Mouse (Mus musculus) heart, embryonic 16.5 days (tissue): Measurements from ENCODE around the gene Slc31a1. TPM values are rescaled to one million over a fixed set of nuclear protein-coding genes. Genes with fewer than 3 reads are reported as not detected.

ENCODE experiments used
- ATAC-seq: fragments of 200-750 bp; cut with Nextera tagmentation; replicated peaks from 2 replicates; pipeline ENCODE4 v1.8.0; 2017; ENCODE audit warnings: moderate number of reproducible peaks; ENCODE audit not compliant: insufficient read depth, low FRiP score; ENCODE audit errors: extremely low read depth
- H3K27ac ChIP-seq: fragments of 300-500 bp; sonication (generic); 2 replicates; pipeline ENCODE4 v1.5.1; 2014; ENCODE audit warnings: mild to moderate bottlenecking, low read length, control low read depth, moderate library complexity
- H3K27me3 ChIP-seq: fragments of 300-500 bp; sonication (generic); 2 replicates; pipeline ENCODE4 v1.6.1; 2014; ENCODE audit warnings: low read length, mixed read lengths; ENCODE audit not compliant: control insufficient read depth, insufficient read depth
- H3K36me3 ChIP-seq: fragments of 300-500 bp; sonication (generic); 2 replicates; pipeline ENCODE4 v1.6.1; 2014; ENCODE audit not compliant: control insufficient read depth, insufficient read depth
- H3K4me1 ChIP-seq: fragments of 300-500 bp; sonication (generic); 2 replicates; pipeline ENCODE4 v1.6.1; 2014; ENCODE audit warnings: low read length, mixed read lengths; ENCODE audit not compliant: control insufficient read depth, insufficient read depth
- H3K4me2 ChIP-seq: fragments of 300-500 bp; sonication (generic); 2 replicates; pipeline ENCODE4 v1.6.1; 2014; ENCODE audit warnings: low read depth, mild to moderate bottlenecking, control low read depth, low read length
- H3K4me3 ChIP-seq: fragments of 300-500 bp; sonication (generic); 2 replicates; pipeline ENCODE4 v1.5.1; 2014; ENCODE audit warnings: mild to moderate bottlenecking, control low read depth, low read length
- H3K9ac ChIP-seq: fragments of 300-500 bp; sonication (generic); 2 replicates; pipeline ENCODE4 v1.6.1; 2014; ENCODE audit warnings: low read length, control low read depth
- H3K9me3 ChIP-seq: fragments of 300-500 bp; sonication (generic); replicated peaks from 2 replicates; pipeline ENCODE4 v1.6.1; 2016; ENCODE audit warnings: low read length; ENCODE audit not compliant: control insufficient read depth
- WGBS: fragments of 180-500 bp; shearing (Covaris S2); extraction: QIAGEN DNeasy Blood & Tissue Kit; methylation state at CpG from one replicate; pipeline ENCODE4 v1.1.7; 2014; 5-methylcytosine and 5-hydroxymethylcytosine counted together
- polyA plus RNA-seq: library from polyadenylated mRNA; unstranded; fragments of >200 nt; fragmentation: Nextera tagmentation; extraction: Ambion mirVana; gene quantifications from 2 replicates; pipeline ENCODE4 v1.2.1, GENCODE M21; 2015

The Slc31a1 gene
- polyA plus RNA-seq, 1 experiment from 2014 or later = 43.0 TPM

GRCm38 (mm10) chr4:62360805-62361455 lies 403 bp downstream of the Slc31a1 start:
- WGBS = under 1% methylated on average over 19 of the region's 22 CpGs
- H3K9ac ChIP-seq = peak overlapping the region; percentile 91
- H3K27ac ChIP-seq = peak overlapping the region; percentile 85
- no peaks in the 10 kb centered on the region for H3K9me3 ChIP-seq
- no peaks in the 10 kb centered on the region for H3K27me3 ChIP-seq
- peak overlapping the region; percentile 87 for H3K4me2 ChIP-seq
- H3K36me3 ChIP-seq = peaks cover 7% of the 10 kb centered on the region; the same call in 1 of the 2 replicates
- peaks cover 15% of the 10 kb centered on the region for H3K4me1 ChIP-seq
- H3K4me3 ChIP-seq = peak overlapping the region; percentile 95
- peak; percentile 30 for ATAC-seq

- H3K9me3 ChIP-seq = no peaks in the 10 kb centered on the region
- ATAC-seq = no peak
- peak overlapping the region; percentile 85; the same call in 1 of the 2 replicates for H3K27ac ChIP-seq
- WGBS = 17% methylated on average over 6 of the region's 6 CpGs
- H3K36me3 ChIP-seq = peaks cover 7% of the 10 kb centered on the region; the same call in 1 of the 2 replicates
- H3K4me2 ChIP-seq = peak overlapping the region; percentile 87
- H3K27me3 ChIP-seq = no peaks in the 10 kb centered on the region
- H3K9ac ChIP-seq = peak overlapping the region; percentile 91
- peaks cover 15% of the 10 kb centered on the region for H3K4me1 ChIP-seq
- H3K4me3 ChIP-seq = peak overlapping the region; percentile 95
Observed at GRCm38 (mm10) chr4:62361571-62361970, 1.0 kb downstream of the Slc31a1 start.

GRCm38 (mm10) chr4:62361997-62362396 lies 1.5 kb downstream of the Slc31a1 start:
- Histone ChIP-seq H3K4me3 (peak overlapping the region; percentile 95), H3K9ac (peak overlapping the region; percentile 91), H3K4me2 (peak overlapping the region; percentile 87), H3K27me3 (no peaks in the 10 kb centered on the region), H3K27ac (no peak overlapping the region), H3K4me1 (peaks cover 15% of the 10 kb centered on the region), H3K36me3 (peaks cover 5% of the 10 kb centered on the region; the same call in 1 of the 2 replicates), H3K9me3 (no peaks in the 10 kb centered on the region)
- WGBS = 78% methylated on average over 1 of the region's 1 CpGs
- no peak for ATAC-seq

- H3K36me3 ChIP-seq = 0 out of 2 replicates have a peak, but pooled peaks cover 3% of the 10 kb centered on the region
- H3K4me1 ChIP-seq = peaks cover 15% of the 10 kb centered on the region
- H3K27me3 ChIP-seq = no peaks in the 10 kb centered on the region
- H3K4me3 ChIP-seq = no peak overlapping the region
- peak overlapping the region; percentile 87; the same call in 1 of the 2 replicates for H3K4me2 ChIP-seq
- no peak overlapping the region for H3K27ac ChIP-seq
- no peak overlapping the region for H3K9ac ChIP-seq
- H3K9me3 ChIP-seq = no peaks in the 10 kb centered on the region
- 63% methylated on average over 2 of the region's 2 CpGs for WGBS
- ATAC-seq = no peak
Observed at GRCm38 (mm10) chr4:62362437-62362836, 1.9 kb downstream of the Slc31a1 start.

GRCm38 (mm10) chr4:62364299-62364698 lies 3.8 kb downstream of the Slc31a1 start:
- Histone ChIP-seq H3K4me2 (no peak overlapping the region), H3K9ac (no peak overlapping the region), H3K27me3 (no peaks in the 10 kb centered on the region), H3K36me3 (no peaks in the 10 kb centered on the region), H3K4me3 (no peak overlapping the region), H3K4me1 (peaks cover 19% of the 10 kb centered on the region), H3K9me3 (no peaks in the 10 kb centered on the region), H3K27ac (no peak overlapping the region)
- no peak for ATAC-seq
- WGBS = 85% methylated on average over 8 of the region's 8 CpGs

DNA sequence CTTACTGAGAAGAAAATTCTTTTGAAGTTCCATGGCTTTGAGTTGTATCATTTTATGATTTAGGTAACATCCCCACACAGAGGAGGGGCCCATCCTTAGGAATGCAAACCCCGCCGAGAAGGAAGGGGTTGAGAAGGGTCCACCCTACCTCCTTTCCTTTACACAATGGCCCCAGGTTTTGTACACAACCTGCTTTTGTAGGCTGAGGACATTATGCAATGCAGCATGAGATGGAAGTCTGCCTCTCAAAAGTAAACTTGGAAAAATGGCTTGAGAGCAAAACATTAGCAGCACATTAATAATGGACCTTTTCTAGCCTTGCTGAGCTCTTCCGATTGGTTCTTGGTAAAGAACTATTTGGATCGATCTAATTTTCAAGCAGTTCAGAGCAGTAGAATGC lies 5.8 kb downstream of the Slc31a1 start:
- Histone ChIP-seq H3K27ac (no peak overlapping the region), H3K4me1 (peaks cover 21% of the 10 kb centered on the region), H3K36me3 (no peaks in the 10 kb centered on the region), H3K4me3 (no peak overlapping the region), H3K27me3 (no peaks in the 10 kb centered on the region), H3K4me2 (no peak overlapping the region), H3K9ac (no peak overlapping the region), H3K9me3 (no peaks in the 10 kb centered on the region)
- 86% methylated on average over 4 of the region's 4 CpGs for WGBS
- no peak for ATAC-seq

DNA sequence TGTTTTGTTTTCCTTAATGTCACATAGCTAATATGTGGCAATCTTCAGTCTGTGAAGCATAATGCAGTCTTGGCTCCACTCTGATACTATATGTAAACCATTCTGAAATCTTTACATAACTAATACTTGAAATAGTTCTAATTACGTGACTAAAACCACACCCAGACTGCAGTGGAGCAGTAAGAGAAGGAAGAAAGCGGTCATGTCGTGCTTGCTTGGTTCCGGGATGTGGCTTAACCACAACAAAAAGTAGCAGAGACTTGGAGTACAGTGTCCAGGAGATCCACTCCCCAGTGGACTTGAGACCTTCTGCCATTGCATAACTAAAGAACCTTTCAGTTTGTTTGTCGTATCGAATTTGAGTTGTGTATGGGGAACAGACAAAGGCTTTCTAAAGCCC lies 7.1 kb downstream of the Slc31a1 start:
- WGBS = 83% methylated on average over 6 of the region's 6 CpGs
- ATAC-seq = no peak
- no peaks in the 10 kb centered on the region for H3K27me3 ChIP-seq

DNA sequence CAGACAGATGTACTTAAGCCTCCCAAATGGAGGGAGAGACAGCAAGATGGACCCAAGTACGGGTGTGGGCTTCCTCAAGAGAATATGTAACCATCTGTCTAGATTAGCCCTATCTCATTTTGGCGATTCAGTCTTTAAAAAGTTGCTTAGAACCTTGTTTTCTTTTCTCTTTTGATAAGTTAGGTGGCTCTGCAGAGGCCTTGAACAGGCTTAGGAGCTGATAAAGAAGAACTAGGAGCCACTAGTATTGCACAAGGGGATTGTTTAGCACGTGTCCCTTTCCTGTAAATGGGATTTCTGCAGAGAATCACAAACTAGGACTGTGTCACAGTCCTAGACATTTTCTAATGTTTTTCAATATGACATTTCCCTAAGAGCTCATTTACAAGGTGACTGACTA lies 8.6 kb downstream of the Slc31a1 start:
- H3K9ac ChIP-seq = no peak overlapping the region
- 37% methylated on average over 3 of the region's 3 CpGs for WGBS
- no peak overlapping the region for H3K27ac ChIP-seq
- peaks cover 19% of the 10 kb centered on the region for H3K4me1 ChIP-seq
- no peaks in the 10 kb centered on the region for H3K36me3 ChIP-seq
- no peak overlapping the region for H3K4me2 ChIP-seq
- ATAC-seq = no peak
- H3K4me3 ChIP-seq = no peak overlapping the region
- no peaks in the 10 kb centered on the region for H3K27me3 ChIP-seq
- no peaks in the 10 kb centered on the region for H3K9me3 ChIP-seq

More for the DNA sequence above, 7.1 kb downstream of the Slc31a1 start:
- Histone ChIP-seq H3K4me3 (no peak overlapping the region), H3K27ac (no peak overlapping the region), H3K4me1 (peaks cover 15% of the 10 kb centered on the region), H3K36me3 (no peaks in the 10 kb centered on the region), H3K9ac (no peak overlapping the region), H3K4me2 (no peak overlapping the region), H3K9me3 (no peaks in the 10 kb centered on the region)

DNA sequence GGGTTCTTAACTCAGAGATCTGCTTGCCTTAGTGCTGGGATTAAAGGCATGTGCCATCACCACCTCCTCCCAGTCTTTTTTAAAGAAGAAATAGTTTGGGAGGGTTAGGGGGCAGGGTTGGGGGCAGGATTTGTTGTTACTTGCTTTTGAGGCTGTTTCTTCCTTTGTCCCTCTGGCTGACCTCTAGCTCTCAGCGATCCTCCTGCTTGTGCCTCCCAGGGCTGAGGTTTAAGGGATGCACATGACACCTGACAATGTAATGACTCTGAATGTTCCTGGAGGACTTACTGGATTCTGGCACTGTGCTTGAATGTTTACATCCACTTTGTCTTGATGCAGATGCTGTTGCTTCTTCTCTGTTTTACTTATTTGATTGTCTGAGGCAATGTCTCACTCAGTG lies 11.9 kb downstream of the Slc31a1 start:
- WGBS = 61% methylated on average over 1 of the region's 1 CpGs
- Histone ChIP-seq H3K4me1 (peaks cover 28% of the 10 kb centered on the region), H3K36me3 (no peaks in the 10 kb centered on the region), H3K9me3 (no peaks in the 10 kb centered on the region), H3K4me2 (no peak overlapping the region), H3K27ac (no peak overlapping the region), H3K9ac (no peak overlapping the region), H3K27me3 (no peaks in the 10 kb centered on the region), H3K4me3 (no peak overlapping the region)
- no peak for ATAC-seq
